Mouse (Mus musculus) kidney, embryonic 14.5 days (tissue): ENCODE data around the gene Zfp804a. TPM values are rescaled to one million over a fixed set of nuclear protein-coding genes. Genes with fewer than 3 reads are reported as not detected.

Source experiments
- ATAC-seq: fragments of 200-750 bp; cut with Nextera tagmentation; 2 replicates; pipeline ENCODE4 v1.8.0; 2017; ENCODE audit warnings: moderate number of reproducible peaks, mild to moderate bottlenecking, moderate TSS enrichment, moderate library complexity; ENCODE audit not compliant: low FRiP score, low TSS enrichment
- H3K27ac ChIP-seq: fragments of 300-500 bp; sonication (generic); 2 replicates; pipeline ENCODE4 v1.5.1; 2014; ENCODE audit warnings: low read depth, mild to moderate bottlenecking, low read length, moderate library complexity, mixed read lengths
- H3K27me3 ChIP-seq: fragments of 300-500 bp; sonication (generic); 2 replicates; pipeline ENCODE4 v1.6.1; 2014; ENCODE audit warnings: mild to moderate bottlenecking, low read length; ENCODE audit not compliant: control insufficient read depth, insufficient read depth
- H3K36me3 ChIP-seq: fragments of 300-500 bp; sonication (generic); 2 replicates; pipeline ENCODE4 v1.6.1; 2014; ENCODE audit warnings: low read length, mixed read lengths; ENCODE audit not compliant: control insufficient read depth, insufficient read depth
- H3K4me1 ChIP-seq: fragments of 300-500 bp; sonication (generic); 2 replicates; pipeline ENCODE4 v1.6.1; 2014; ENCODE audit warnings: low read length, mixed read lengths; ENCODE audit not compliant: control insufficient read depth, insufficient read depth
- H3K4me2 ChIP-seq: fragments of 300-500 bp; sonication (generic); replicated peaks from 2 replicates; pipeline ENCODE4 v1.6.1; 2014; ENCODE audit warnings: low read depth, mild to moderate bottlenecking, low read length
- H3K4me3 ChIP-seq: fragments of 300-500 bp; sonication (generic); 2 replicates; pipeline ENCODE4 v1.5.1; 2014; ENCODE audit warnings: mild to moderate bottlenecking, low read length
- H3K9ac ChIP-seq: fragments of 300-500 bp; sonication (generic); 2 replicates; pipeline ENCODE4 v1.6.1; 2014; ENCODE audit warnings: low read depth, mild to moderate bottlenecking, low read length, moderate library complexity
- H3K9me3 ChIP-seq: fragments of 300-500 bp; sonication (generic); 2 replicates; pipeline ENCODE4 v1.6.1; 2016; ENCODE audit warnings: low read length; ENCODE audit not compliant: control insufficient read depth
- WGBS: fragments of 180-500 bp; shearing (Covaris S2); extraction: QIAGEN DNeasy Blood & Tissue Kit; methylation state at CpG from one replicate; pipeline ENCODE4 v1.1.7; 2014; 5-methylcytosine and 5-hydroxymethylcytosine counted together
- polyA plus RNA-seq: library from polyadenylated mRNA; unstranded; fragments of >200 nt; fragmentation: Nextera tagmentation; extraction: Ambion mirVana; gene quantifications from 2 replicates; pipeline ENCODE4 v1.2.1, GENCODE M21; 2014

Gene Zfp804a
- 0.43 and 0.49 TPM in 2 replicates for polyA plus RNA-seq

- Histone ChIP-seq H3K27ac (no peak within 1 kb of the TSS), H3K27me3 (peaks cover 30% of the 10 kb centered on the region), H3K9ac (peak within 1 kb of the TSS; percentile 62), H3K9me3 (no peaks in the 10 kb centered on the region), H3K36me3 (no peaks in the 10 kb centered on the region), H3K4me3 (peak within 1 kb of the TSS; percentile 66), H3K4me1 (peaks cover 10% of the 10 kb centered on the region; the same call in 1 of the 2 replicates), H3K4me2 (peak within 1 kb of the TSS; percentile 99)
- peak; percentile 90 for ATAC-seq
- under 1% methylated on average over 68 of the region's 82 CpGs for WGBS
Measured at GRCm38 (mm10) chr2:82053185-82053891, at the start of gene Zfp804a. Gene Zfp804a (plus strand): TSS chr2:82053222.

GRCm38 (mm10) chr2:82051635-82052034 lies 1.4 kb upstream of the Zfp804a start:
- no peak overlapping the region for H3K4me3 ChIP-seq
- H3K4me1 ChIP-seq = peaks cover 10% of the 10 kb centered on the region; the same call in 1 of the 2 replicates
- no peaks in the 10 kb centered on the region for H3K36me3 ChIP-seq
- no peaks in the 10 kb centered on the region for H3K9me3 ChIP-seq
- H3K27ac ChIP-seq = no peak overlapping the region
- no peak overlapping the region for H3K9ac ChIP-seq
- ATAC-seq = no peak
- WGBS = 72% methylated on average over 4 of the region's 4 CpGs
- H3K4me2 ChIP-seq = no peak overlapping the region
- peaks cover 30% of the 10 kb centered on the region for H3K27me3 ChIP-seq

- Histone ChIP-seq H3K27me3 (peaks cover 30% of the 10 kb centered on the region), H3K36me3 (no peaks in the 10 kb centered on the region), H3K9ac (peak overlapping the region; percentile 62; the same call in 1 of the 2 replicates), H3K4me1 (peaks cover 10% of the 10 kb centered on the region; the same call in 1 of the 2 replicates), H3K27ac (no peak overlapping the region), H3K4me3 (peak overlapping the region; percentile 66), H3K9me3 (no peaks in the 10 kb centered on the region), H3K4me2 (peak overlapping the region; percentile 99)
- 4% methylated on average over 34 of the region's 34 CpGs for WGBS
- ATAC-seq = peak; percentile 59
Measured at GRCm38 (mm10) chr2:82052338-82053184, 461 bp upstream of the Zfp804a start.

- 61% methylated on average over 4 of the region's 4 CpGs for WGBS
Measured at GRCm38 (mm10) chr2:82054446-82054845, 1.4 kb downstream of the Zfp804a start.

GRCm38 (mm10) chr2:82064671-82065070 lies 11.6 kb downstream of the Zfp804a start:
- WGBS = 33% methylated on average over 5 of the region's 5 CpGs
- Histone ChIP-seq H3K27ac (no peak overlapping the region), H3K9ac (no peak overlapping the region), H3K9me3 (no peaks in the 10 kb centered on the region), H3K27me3 (no peaks in the 10 kb centered on the region), H3K4me1 (no peaks in the 10 kb centered on the region), H3K36me3 (no peaks in the 10 kb centered on the region), H3K4me3 (no peak overlapping the region), H3K4me2 (no peak overlapping the region)
- ATAC-seq = no peak

More at GRCm38 (mm10) chr2:82054446-82054845, 1.4 kb downstream of the Zfp804a start:
- Histone ChIP-seq H3K27me3 (peaks cover 30% of the 10 kb centered on the region), H3K9ac (no peak overlapping the region), H3K36me3 (no peaks in the 10 kb centered on the region), H3K4me2 (peak overlapping the region; percentile 99), H3K9me3 (no peaks in the 10 kb centered on the region), H3K4me1 (peaks cover 10% of the 10 kb centered on the region; the same call in 1 of the 2 replicates), H3K27ac (no peak overlapping the region), H3K4me3 (peak overlapping the region; percentile 66; the same call in 1 of the 2 replicates)
- ATAC-seq = no peak

GRCm38 (mm10) chr2:82067912-82068311 lies 14.9 kb downstream of the Zfp804a start:
- no peak for ATAC-seq
- H3K9me3 ChIP-seq = no peaks in the 10 kb centered on the region

GRCm38 (mm10) chr2:82069172-82069571 lies 16.1 kb downstream of the Zfp804a start:
- H3K4me3 ChIP-seq = no peak overlapping the region
- no peak overlapping the region for H3K9ac ChIP-seq
- WGBS = 58% methylated on average over 1 of the region's 1 CpGs
- H3K27ac ChIP-seq = no peak overlapping the region
- ATAC-seq = no peak
- no peaks in the 10 kb centered on the region for H3K4me1 ChIP-seq
- no peaks in the 10 kb centered on the region for H3K36me3 ChIP-seq
- no peaks in the 10 kb centered on the region for H3K27me3 ChIP-seq
- H3K9me3 ChIP-seq = no peaks in the 10 kb centered on the region
- H3K4me2 ChIP-seq = no peak overlapping the region

More at GRCm38 (mm10) chr2:82067912-82068311, 14.9 kb downstream of the Zfp804a start:
- no peaks in the 10 kb centered on the region for H3K36me3 ChIP-seq
- no peaks in the 10 kb centered on the region for H3K27me3 ChIP-seq
- no peak overlapping the region for H3K4me3 ChIP-seq
- no peak overlapping the region for H3K4me2 ChIP-seq
- no peaks in the 10 kb centered on the region for H3K4me1 ChIP-seq
- H3K27ac ChIP-seq = no peak overlapping the region
- WGBS = 90% methylated on average over 1 of the region's 1 CpGs
- H3K9ac ChIP-seq = no peak overlapping the region

GRCm38 (mm10) chr2:82076883-82077282 lies 23.9 kb downstream of the Zfp804a start:
- Histone ChIP-seq H3K9me3 (no peaks in the 10 kb centered on the region), H3K27ac (no peak overlapping the region), H3K36me3 (no peaks in the 10 kb centered on the region), H3K4me1 (no peaks in the 10 kb centered on the region), H3K4me2 (no peak overlapping the region), H3K9ac (no peak overlapping the region), H3K4me3 (no peak overlapping the region), H3K27me3 (no peaks in the 10 kb centered on the region)
- peak; percentile 35; the same call in 1 of the 2 replicates for ATAC-seq
- WGBS = 77% methylated on average over 3 of the region's 3 CpGs
